Mouse (Mus musculus): ENCODE data around the gene Rab26.
A peak's percentile ranks its signal among the peaks of the same experiment; 100 is the strongest.

The Rab26 gene

GRCm38 (mm10) chr17:24534160-24534718, at the start of gene Rab26:
Gene Rab26, minus strand, starts transcription at chr17:24534210.
- DNase-seq (ENCODE audit: low spot score in 2 of 2) = no peak

GRCm38 (mm10) chr17:24580287-24580686, 46.3 kb upstream of the Rab26 start:
- DNase-seq (ENCODE audit: low spot score in 2 of 2) = no peak

GRCm38 (mm10) chr17:24579532-24579931, 45.5 kb upstream of the Rab26 start:
- no peak for DNase-seq (ENCODE audit: low spot score in 2 of 2)

DNA sequence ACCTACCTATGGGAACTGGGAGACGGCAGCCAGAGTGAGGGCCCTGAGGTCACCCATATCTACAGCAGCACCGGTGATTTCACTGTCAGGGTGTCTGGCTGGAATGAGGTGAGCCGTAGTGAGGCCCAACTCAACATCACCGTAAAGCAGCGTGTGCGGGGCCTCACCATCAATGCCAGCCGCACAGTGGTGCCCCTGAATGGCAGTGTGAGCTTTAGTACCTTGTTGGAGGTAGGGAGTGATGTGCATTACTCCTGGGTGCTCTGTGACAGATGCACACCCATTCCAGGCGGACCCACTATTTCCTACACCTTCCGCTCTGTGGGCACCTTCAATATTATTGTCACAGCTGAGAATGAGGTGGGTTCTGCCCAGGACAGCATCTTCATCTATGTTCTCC, 39.8 kb upstream of the Rab26 start:
- DNase-seq (ENCODE audit: low spot score in 2 of 2) = no peak

- DNase-seq (ENCODE audit: low spot score in 2 of 2) = no peak
Measured at GRCm38 (mm10) chr17:24572651-24573245, 38.7 kb upstream of the Rab26 start.

- DNase-seq (ENCODE audit: low spot score in 2 of 2) = no peak
Measured at GRCm38 (mm10) chr17:24569837-24570236, 35.8 kb upstream of the Rab26 start.

DNA sequence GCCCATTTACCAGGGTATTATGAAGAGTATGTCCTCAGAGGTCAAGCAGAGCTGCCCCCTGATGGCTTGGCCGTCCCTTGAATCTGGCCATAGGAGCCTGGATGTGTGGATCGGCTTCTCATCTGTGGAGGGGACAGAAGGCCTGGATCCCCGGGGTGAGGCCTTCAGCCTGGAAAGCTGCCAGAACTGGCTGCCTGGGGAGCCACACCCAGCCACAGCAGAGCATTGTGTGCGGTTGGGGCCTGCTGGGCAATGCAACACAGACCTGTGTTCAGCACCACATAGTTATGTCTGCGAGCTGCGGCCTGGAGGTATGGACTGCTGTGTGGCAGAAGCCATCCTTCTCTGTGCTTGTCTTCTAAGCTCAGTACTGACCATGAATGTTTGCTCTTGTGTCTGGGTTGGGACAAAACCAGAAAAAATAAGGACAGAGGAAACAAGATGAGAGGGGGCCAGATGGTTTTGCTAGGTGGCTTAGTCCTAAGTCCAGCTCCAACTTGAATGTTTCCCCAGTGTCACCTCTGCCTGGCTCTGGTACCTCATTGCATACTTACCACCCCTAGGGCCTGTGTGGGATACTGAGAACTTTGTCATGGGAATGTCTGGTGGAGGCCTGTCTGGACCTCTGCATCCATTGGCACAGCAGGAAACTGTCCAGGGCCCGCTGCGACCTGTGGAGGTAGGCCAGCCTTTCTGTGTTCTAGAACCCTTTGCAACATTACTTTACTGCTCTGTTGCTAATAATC, 33.2 kb upstream of the Rab26 start:
- peak; percentile 24 to 31 for DNase-seq (ENCODE audit: low spot score in 2 of 2)

DNA sequence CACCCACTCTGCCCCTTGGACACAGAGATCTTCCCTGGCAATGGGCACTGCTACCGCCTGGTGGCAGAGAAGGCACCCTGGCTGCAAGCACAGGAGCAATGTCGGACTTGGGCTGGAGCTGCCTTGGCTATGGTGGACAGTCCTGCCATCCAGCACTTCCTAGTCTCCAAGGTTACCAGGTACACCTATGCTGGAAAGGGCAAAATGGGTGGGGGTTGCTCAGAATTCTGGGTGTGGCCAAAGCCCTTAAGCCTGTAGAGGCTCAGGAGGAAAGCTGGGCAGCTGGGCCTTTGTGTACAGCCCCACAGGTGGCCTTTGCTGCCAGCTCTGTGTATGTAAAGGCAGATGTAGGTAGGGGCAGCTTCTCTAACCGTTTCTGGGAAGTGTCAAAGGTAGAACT, 31.8 kb upstream of the Rab26 start:
- no peak for DNase-seq (ENCODE audit: low spot score in 2 of 2)

DNA sequence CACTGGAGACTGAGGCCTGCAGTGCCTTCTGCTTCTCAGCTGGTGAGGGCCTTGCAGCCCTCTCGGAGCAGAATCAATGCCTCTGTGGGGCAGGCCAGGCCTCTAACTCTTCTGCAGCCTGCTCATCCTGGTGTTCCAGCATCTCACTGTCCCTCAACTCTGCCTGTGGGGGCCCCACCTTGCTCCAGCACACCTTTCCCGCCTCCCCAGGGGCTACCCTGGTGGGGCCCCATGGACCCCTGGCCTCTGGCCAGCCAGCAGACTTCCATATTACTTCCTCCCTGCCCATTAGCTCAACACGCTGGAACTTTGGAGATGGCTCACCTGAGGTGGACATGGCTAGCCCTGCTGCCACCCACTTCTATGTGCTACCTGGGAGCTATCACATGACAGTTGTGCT, 31.1 kb upstream of the Rab26 start:
- DNase-seq (ENCODE audit: low spot score in 2 of 2) = no peak

DNA sequence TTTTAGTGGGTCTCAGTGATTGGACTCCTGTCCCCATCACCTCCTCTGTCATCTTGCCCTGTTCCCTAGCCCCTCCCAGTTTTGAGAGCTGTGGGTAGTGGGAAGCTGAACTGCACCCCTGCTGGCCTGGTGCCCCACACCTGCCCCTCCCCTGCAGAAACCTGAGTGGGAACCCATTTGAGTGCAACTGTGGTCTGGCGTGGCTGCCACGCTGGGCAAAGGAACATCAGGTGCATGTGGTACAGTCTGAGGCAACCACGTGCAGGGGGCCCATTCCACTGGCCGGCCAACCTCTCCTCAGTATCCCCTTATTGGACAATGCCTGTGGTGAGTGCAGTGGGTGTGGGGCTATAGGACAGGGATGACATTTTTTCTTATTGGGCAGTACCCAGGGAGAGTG, 30.4 kb upstream of the Rab26 start:
- DNase-seq (ENCODE audit: low spot score in 2 of 2) = no peak

DNA sequence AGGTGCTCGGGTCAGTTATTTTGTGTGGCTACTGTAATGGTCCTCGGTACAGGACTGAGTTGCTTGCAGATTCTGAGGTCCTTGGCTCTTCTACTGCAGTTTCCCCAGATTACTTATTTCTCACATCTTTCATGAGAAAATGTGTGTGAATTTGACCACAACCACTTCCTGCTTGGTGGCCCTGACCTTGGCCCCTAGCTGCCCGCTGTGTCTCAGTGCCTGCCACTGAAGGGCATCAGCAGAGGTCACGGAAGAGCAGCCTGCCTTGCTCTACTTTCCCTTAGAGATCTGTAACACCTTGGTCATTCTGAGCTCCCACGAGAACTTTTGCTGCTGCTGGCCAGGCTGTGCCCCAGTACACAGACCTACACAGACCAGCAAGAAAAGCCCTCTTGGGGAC, 29.6 kb upstream of the Rab26 start:
- DNase-seq (ENCODE audit: low spot score in 2 of 2) = no peak

- no peak for DNase-seq (ENCODE audit: low spot score in 2 of 2)
Measured at GRCm38 (mm10) chr17:24561592-24561991, 27.6 kb upstream of the Rab26 start.

GRCm38 (mm10) chr17:24560301-24561028, 26.5 kb upstream of the Rab26 start:
- no peak for DNase-seq (ENCODE audit: low spot score in 2 of 2)

DNA sequence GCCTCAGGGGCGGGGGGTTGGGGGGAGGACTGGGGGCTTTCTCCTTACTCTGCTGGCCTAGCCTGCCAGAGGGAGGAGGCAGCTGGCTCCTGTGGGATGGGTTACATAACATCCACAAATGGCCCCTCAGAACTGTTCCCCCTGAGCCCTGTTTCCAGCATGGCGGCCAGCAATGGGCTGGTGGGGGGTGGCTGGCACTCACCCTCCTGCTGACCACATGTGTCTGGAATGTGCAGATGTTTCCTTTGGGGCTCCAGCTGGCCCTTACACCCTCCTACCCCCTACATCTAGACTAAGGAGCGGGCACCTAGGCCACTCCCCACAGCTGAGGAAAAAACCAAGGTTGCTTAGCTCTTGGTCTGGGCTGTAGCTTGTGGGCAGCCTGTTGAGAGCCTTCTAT, 25.1 kb upstream of the Rab26 start:
- DNase-seq (ENCODE audit: low spot score in 2 of 2) = no peak

DNA sequence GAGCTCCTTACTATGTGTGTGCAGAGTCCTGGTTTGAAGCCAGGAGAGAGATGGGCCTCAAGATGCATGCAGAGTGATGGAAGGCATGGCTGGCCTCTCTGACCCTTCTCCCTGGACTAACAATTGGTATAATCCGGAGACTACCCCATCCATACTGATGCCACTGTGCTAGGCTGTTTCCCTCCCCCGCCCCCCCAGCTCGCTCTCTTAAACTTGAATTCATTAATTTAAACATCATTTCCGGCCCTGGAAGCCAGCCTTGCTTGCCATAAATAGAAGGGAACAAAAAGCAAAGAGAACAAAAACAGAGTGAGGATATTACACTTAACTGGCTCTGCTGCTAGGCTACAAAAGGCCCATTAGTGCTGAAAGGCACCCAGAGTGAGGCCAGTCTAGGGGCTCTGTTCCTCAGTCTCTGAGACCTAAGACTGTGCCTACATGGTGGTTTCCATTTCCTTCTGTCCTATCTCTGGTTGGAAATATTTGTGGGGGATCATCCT, 24.6 kb upstream of the Rab26 start:
- no peak for DNase-seq (ENCODE audit: low spot score in 2 of 2)

DNA sequence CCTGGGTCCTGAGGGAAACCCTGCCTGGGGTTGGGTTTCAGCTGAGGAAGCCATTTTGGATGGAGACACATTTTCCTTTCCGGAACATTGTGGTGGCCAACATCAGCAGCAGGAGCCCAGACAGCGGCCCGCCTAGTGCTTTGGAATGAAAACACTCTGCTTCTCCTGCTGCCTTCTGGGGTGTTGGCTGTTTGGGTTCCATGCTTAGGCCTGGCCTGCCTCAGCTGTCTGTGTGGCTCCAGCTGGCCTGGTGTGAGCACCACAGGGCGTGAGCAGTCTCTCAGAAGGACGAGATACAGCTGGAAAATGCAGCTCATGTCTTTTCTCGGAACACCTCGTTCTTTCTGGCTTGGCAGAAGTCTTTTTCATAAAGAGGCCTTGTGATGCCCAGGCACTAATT, 23.1 kb upstream of the Rab26 start:
- DNase-seq (ENCODE audit: low spot score in 2 of 2) = no peak

DNA sequence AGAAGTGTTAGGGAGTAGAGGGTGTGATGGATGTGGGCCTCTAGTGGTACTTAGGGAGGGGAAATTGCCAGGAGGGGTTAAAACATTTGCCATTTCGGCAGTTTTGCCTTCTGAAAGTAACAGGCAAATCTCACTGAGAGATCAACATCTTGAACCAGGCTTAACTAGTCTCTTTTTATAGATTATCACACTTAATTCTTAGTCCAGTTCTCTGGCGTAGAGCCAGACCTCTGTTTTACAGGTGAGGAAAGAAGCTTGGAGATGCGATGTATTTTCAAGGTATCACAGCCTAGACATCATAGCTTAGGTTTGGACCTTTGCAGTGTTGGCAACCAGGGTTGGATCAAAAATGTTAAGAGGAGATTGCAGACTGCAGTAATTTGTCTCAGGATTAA, 17.0 kb upstream of the Rab26 start:
- DNase-seq (ENCODE audit: low spot score in 2 of 2) = no peak

DNA sequence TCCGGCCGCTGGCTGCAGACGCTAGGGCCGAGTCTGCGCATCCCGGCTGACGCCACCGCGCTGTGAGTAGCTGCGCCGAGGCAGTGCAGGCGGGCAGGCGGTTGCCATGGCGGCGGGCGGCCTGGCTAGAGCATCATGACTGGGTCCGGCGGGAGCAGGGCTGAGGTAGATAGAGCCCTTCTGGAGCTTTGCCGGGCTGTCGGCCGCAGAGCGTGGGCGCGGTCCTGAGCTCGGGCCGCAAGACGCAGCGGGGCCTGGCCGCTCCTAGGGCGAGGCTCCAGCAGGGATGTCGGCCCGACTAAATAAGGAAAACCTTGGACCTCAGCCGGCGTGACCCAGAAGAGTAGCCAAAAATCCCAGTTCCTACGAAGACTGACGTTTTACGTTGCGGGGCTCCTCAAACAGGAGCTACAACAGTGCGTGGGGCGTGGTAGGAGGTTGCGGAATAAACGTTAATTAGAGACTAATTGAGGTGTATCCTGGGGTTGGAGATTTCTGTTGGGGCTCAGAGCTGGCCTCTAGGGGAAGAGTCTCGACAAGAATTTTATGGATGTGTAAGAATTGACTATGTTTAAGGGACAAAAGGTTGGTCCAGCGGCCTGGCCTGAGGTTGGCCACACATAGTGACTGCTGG, 16.5 kb upstream of the Rab26 start:
- peak; percentile 72 to 74 for DNase-seq (ENCODE audit: low spot score in 2 of 2)

DNA sequence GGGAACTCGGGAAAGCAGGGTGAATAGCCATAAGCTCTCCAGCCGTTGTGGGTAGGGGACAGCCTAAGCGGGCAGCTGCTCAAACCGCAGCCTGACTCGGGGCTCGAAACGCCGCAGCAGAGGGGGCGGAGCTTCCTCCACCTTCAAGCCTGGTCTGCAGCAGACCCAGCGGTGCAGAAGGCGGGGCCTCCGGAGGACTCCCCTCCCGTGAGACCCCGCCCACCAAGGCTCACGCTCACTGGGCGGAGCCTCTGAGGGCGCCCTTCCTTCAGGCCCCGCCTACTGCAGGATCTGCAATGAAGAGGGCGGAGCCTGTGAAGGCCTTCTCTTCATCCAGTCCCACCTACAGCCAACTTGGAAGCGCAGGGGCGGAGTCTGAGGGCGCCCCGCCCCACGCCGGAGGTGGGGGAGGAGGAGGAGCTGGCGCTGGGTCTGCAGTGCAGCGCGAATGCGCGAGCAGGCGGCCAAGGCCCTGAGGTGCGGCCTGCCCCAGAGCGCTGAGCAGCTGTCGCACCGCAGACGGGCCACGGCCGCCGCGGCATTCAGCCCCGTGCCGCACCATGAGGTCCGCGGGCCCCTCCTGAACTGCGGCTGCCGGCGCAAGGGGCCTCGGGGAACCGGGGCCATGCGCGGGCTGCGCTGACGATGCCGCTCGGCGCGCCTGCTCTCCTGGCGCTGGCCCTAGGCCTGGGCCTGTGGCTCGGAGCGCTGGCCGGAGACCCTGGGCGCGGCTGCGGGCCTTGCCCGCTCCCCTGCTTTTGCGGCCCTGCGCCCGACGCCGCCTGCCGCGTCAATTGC, 15.8 kb upstream of the Rab26 start, which contains the start of gene Pkd1:
TSS of gene Pkd1 (plus strand) at position 217 of the 798 bp plus-strand sequence.
- DNase-seq (ENCODE audit: low spot score in 2 of 2) = peak; percentile 100

DNA sequence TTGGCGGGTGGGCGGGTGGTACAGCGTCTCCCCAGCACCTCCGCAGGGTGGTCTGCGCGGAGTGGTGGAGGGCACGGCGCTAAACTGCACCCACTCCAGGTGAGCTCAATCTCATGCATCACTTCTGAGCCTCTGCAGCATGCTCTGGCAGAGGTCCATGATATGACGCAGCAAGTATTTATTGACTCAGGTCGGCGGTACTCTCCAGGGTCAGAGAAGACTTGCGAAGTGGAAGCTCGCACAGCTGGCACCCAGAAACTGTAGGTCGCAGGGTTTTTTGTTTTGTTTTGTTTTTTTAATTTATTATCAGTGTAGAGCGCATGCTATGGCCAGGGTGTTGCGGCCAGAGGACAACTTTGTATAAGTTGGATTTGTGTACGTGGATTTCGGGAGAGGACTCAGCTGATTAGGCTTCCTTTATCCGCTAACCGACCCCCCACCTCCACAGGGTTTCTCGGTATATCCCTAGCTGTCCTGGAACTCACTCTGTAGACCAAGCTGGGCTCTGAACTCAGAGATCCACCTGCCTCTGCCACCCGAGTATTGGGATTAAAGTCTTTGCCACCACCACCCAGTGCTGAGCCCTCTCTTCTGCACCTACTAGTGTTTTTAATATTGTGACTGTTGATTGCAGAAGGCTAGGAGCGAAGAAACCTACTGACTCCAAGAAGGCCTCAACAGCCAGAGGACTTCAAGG, 15.1 kb upstream of the Rab26 start:
- peak; percentile 60 to 73 for DNase-seq (ENCODE audit: low spot score in 2 of 2)

Measured in spleen, postnatal 36 days (tissue).